Mouse (Mus musculus) bone marrow, adult 2 months (tissue): Measurements from ENCODE around the gene Rnf220.

Experiments
- CTCF ChIP-seq: fragments of 200-500 bp; IDR thresholded peaks from 2 replicates; pipeline ENCODE4 v1.5.1; 2011; ENCODE audit warnings: low read length, control low read depth; ENCODE audit not compliant: control insufficient read depth, insufficient read depth
- POLR2A ChIP-seq: fragments of 200-500 bp; IDR thresholded peaks from 2 replicates; pipeline ENCODE4 v1.6.1; 2011; ENCODE audit warnings: low read depth, mild to moderate bottlenecking, control low read depth, low read length, borderline replicate concordance; ENCODE audit not compliant: control insufficient read depth

DNA sequence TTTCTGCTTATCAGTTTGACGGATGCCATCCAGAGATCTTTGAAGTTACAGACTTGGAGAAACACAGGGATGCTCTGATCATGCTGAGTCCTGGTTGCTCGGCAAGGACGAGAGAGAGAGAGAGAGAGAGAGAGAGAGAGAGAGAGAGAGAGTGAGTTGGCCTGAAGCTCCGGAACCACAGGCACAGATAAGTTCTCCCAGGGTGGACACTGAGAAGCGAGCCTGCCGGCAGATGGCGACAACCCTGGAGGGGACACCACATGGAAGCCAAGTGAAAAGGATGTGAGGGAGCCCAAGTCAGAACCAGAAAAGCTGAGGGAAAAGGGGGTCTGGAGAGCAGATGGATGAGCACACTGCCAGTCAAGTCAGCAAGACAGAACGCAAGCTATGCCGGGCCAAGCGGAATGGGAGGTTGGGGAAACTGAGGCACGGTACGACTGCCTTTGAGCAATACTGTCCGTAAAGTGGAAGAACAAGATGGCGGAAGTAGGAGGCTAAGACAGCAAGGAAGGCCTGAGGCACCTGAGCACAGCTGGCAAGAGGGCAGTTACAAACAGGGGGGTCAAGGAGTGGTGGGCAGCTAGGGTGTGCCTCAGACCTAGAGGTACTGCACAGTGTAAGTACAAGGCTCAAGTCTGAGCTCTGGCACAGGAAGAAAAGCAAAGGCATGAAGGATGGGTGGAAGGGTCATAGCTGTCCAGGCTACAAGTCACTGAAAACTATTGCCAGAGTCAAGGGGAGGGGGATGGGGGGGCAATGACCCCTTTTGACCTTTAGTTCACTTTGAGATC is 107.4 kb downstream of the Rnf220 start:
- TF ChIP-seq POLR2A = no peak
- no peak for TF ChIP-seq CTCF
